Mouse (Mus musculus): Measurements from ENCODE around the gene Rrp1. TPM values are rescaled to one million over a fixed set of nuclear protein-coding genes. Genes with fewer than 3 reads are reported as not detected.
"Not testable (repeated sequence)": the region's sequence is repeated elsewhere in the genome, so short reads cannot be mapped to it uniquely, and the experiment has no call there.

Rrp1 gene
- total RNA-seq, 2 experiments from 2014 or later, result 82.0 to 91.3 TPM

DNA sequence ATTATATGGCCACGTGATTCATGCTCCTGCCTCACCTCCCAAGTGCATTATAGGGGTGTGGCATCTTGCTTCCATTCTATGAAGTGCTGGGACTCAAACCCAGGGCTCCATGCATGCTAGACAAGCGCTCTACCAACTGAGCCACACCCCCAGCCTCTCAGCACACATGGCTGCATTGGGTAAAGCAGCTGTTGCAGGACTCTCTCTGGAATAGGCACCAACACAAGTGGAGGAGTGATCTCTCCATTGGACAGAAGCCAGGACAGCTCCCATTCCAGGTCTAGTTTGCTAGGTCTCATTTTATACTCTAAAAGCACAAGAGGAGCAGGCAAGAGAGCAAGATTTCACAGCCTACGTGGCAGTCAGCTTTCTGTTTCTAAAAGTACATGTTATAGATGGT lies 29.3 kb downstream of the Rrp1 start:
- DNase-seq, result no peak

DNA sequence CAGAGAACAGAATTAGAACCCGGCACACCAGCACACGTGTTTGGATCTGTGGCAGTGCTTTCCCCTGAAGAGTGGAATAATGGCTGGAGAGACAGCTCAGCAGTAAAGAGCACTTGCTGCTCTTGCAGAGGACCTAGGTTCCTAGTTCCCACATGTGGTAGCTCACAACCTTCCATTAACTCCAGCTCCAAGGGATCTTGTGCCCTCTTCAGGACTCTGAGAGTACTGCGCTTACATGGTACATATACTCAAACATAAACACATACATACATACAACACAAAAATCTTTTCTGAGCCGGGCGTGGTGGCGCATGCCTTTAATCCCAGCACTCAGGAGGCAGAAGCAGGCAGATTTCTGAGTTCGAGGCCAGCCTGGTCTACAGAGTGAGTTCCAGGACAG lies 34.3 kb downstream of the Rrp1 start:
- DNase-seq, result no peak

DNA sequence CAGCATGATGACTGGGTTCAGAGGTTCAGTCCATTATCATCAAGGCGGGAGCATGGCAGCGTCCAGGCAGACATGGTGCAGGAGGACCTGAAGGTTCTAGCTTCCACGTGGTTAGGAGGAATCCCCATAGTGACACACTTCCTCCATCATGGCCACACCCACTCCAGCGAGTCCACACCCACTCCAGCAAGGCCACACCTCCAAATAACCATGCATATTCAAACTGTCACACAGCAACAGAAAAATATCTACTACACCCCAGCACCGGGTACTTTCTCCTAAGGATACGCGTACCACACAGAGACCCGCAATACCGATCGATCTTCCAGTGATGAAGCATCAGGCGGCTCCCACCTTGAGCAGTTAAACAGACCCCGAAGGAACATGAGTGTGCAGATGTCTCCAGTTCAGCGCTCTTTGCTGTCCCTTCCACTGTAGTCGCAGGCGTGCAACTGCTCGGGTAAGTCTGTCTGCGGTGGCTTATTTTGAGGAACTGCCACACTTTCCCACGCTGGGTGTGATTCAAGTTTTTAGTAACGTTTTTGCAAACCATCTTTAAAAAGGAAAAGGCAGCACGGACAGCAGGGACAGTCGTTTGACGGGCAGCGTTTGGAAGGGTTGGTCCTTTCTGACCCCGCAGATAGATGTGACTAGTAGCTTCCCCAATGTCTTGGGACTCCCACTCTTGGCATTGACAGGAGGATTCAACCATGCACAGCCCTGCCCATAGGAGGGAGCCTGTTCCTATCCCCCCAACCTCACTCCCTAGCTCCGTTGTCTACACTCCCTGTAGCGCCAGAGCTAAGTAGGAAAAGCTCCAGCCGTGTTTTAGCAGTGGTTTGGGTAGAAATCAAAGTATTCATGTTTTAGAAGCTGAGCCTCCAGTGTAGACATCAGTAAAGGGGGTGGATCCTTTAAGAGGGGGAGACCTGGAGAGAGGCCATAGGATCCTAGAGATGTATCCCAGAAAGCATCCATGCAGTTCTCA lies 39.9 kb downstream of the Rrp1 start:
- no peak for DNase-seq

DNA sequence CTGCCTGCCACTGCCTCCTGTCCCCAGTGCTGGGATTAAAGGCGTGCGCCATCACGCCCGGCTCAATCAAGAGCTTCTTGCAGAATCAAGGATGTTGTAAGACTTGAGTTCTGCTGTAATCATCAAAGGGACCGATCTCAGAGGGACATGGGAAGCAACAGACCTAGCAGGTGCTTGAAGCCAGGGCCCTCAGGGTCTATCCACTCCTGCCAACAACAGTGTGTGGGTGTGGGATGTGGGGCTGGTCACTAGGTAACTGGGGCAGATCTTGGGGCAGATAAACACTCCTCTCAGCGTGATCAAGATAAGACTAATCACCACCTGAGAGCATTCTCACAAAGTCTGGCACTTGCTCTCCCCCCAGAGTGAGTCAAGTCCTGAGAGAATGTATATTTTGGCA lies 41.1 kb downstream of the Rrp1 start:
- no peak for DNase-seq

DNA sequence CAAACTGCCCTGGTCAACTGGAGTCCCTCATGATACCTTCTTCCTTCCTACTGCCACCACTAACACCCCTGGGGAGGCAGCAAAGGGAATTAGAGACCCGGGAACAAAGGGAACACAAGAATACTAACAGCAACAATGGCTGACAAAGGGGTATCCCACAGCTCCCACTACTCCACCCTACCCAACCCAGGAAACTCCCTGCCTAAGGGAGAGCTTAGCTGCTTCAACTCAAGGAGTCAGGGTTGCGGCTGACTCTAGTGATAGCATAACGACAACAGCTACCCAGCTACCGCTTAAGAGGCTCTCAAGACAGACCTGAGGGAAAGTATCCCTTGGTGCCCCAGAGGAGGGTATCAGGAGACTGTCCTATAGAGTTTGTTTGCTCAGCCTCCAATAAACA lies 45.3 kb downstream of the Rrp1 start:
- no peak for DNase-seq

DNA sequence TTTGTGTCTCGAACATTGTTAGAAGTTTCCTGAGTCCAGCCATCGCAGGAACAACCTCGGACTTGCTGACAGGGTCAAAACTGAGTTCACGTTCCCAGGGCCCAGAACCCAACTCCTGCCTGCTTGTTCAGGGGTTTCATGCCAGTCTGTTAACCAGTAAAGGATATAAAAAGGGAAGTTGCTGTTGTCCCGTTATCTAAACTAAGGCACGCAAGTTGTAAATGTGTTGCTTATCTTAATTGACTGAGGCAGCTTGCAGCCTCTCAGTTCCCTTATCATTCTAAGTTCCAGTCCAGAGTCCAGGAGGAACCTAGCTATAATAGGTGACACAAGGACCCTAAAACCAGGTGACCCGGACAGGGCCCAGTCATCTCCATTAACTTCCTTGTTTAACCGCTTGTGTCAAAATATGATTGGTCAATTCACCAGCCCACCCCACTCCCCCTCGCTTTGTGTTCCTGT lies 46.0 kb downstream of the Rrp1 start:
- DNase-seq, result no peak

DNA sequence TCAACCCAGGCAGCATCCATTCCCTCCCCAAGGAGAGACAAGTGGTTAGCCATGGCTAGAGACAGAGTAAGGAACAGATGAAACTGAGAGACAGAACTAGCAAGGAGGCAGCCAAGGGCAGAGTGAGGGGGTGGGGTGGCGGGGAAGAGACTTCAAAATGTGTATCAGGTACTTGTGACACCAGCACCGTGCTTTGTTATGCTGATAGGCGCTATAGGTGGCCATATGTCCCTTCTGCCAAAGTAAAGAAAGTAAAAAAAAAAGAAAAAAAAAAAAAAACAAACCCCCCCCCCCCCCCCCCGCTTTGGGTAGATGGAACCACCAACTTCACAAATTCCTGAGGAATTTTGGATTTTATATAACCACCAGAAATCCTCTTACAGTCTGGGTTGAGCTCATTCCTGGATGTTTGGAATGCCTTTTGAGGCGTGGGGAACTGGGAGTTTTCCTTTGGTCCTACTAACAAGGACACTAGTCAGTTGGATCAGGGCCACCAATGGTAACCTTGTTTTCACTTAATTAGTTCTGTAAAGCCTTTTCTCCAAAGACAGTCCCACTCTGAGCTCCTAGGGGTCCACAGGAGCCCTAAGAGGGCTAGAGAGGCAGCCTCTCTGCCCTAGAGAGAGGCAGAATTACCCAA lies 46.5 kb downstream of the Rrp1 start:
- DNase-seq, result no peak

DNA sequence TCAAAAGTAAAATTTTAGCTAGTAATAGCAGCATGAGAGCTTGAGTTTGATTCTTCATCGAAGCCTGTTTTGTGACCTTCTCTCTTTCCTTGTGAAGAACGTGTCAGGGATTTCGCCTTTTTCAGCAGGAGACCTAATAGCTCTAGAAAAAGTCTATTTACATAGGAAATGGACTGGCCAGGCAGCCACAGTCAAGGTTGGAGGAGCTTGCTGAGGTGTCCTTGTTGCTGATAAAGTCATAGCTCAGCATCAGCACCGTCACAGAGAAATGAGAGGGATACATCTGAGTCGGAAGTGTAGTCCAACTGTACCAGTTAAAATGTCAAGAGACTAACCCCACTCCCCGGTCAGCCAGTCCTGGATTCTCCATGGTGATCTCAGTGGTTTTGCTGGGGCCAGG lies 47.3 kb downstream of the Rrp1 start:
- no peak for DNase-seq

DNA sequence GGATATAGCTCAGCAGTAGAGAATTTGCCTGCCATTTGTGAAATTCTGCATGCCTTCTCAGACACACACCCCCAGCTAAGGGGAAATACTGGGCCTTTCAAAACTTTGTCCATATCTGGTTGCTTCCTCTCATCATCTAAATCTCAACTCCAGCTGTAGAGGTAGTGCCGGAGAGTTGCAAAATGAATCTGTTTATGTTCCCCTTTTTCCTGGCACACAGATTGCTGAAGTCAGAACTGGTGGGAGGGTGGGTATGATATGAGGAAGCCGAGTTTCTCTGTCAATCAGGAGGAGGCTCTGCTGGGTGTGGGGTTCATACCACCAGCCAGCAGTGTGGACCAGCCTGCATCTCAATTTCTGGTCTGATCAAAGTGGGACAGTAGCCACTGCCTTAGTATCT lies 48.7 kb downstream of the Rrp1 start:
- DNase-seq, result no peak

DNA sequence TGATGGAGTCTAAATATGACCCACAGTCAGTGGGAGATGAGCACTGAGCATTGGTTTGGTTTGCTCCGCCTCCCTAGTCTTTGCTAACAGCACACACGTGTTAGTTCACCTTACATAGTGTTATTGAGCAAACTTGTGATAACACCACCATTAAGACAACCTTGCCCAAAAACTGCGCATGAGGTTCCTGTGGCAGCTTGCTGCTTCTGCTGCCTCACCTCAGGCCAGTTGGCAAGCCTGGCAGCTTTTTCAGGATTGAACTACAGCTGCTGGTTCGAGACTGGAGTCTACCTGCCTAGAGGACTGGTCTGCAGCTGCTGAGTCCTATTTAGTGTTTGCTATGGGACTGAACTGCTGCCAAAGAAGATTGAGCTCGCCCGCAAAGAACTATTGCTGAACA lies 49.5 kb downstream of the Rrp1 start:
- no peak for DNase-seq

DNA sequence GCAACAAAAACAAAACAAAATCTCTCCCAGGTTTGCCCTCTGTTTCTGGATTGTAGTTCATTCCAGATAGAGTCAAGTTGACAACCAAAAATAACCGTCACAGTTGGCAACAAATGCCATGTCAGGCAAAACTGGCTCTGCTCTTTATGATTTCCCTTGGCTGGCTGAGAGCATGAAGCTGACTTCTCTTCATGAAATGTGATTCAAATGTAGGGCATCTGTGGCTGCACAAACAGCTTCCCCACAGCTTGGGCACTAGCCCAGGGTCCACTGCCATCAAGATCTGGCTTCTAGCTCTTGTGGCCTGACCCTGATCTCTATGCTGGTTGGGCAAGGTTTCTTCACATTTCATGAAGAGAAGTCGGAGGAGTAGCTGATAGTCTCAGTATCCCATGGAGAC lies 50.9 kb downstream of the Rrp1 start:
- peak; percentile 45 for DNase-seq

DNA sequence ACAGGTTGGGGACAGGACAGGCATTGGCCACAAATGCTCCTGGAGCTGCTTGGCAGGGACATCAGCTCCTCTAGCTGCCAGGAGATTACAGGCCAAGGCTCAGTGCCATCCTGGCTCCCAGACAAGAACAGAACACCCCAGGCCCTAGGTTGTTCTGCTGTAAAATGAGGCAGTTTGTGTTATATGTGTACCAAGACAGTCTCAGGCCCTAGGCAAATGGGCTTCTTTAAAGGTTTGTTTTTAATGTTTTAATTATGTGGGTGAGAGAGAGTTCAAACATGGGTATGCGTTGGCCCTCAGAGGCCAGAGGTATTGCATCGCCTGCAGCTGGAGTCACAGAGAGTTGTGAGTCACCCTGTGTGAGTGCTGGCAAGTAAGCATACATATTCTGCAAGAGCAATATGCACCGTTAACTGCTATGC lies 52.5 kb downstream of the Rrp1 start:
- no peak for DNase-seq

DNA sequence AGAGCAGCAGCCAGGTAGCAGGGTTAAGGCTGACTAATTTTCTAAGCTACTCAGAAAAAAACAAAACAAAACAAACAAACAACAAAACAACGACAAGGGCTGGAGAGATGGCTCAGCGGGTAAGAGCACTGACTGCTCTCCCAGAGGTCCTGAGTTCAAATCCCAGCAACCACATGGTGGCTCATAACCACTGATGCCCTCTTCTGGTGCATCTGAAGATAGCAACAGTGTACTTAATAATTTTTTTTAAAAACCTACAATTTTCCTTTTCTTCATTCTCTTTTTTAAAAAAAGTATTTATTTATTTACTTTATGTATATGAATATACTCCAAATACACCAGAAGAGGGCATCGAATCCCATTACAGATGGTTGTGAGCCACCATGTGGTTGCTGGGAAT lies 53.8 kb downstream of the Rrp1 start:
- not testable (repeated sequence) for DNase-seq

DNA sequence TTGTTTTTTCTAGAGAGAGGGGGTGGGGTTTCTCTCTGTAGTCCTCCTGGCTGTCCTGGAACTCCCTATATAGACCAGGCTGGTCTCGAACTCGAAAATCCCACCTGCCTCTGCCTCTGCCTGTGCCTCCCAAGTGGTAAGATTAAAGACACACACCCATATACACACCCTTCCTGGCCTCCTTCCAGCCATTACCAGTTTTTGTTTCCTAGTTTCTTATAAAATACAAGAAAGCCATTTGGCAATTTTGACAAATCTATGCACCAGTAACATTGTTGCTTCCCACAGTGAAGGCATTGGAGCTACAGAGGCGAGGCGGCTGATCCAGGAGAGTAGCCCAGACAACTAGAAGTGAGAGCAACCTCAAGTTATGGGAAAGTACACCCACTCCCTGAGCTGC lies 54.6 kb downstream of the Rrp1 start:
- DNase-seq, result no peak

DNA sequence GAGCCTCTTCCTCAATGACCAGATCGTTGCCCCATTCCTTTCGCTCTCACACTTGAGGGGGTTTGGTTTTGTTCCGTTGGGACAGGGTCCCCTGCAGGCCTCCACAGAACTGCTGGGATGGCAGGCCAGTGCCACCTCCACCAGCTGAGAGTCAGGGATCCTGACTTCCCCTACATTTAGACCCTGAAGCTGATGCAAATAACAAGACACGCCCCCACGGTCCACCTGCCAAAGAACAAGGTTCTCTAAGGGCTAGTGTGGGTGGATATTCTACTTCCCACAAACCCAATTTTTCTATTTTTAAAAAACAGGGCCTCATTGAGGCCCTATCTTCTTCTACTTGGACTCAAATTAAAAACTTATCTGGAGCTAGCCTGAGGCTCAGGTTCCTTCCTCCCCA lies 55.1 kb downstream of the Rrp1 start:
- no peak for DNase-seq

DNA sequence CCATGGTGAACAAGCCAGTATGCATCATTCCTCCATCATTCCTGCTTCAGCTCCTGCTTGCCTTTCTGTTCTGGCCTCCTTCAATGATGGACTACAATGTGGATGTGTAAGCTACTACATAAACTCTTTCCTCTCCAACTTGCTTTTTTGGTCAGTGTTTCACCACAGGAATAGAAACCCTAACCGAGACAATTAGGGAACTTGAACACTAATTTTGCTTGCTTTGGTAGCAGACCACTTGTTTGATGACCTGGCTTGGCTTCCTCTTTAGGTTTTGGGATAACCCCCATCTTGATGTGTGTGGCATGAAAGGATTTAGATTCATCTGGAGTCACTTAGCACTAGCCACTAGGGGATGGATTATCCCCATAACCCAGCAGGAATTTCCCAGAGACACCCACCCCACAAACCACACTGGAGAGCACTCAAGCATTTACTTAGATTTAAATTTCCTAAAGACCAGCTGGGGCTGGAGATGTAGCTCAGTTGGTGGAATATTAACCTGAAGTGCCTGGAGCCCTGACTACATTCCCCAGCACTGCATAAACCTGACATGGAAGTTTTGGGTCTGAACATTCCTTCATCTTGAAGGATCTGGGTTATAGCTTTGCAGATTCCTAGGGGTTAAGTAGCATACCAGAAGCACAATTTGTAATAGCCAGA lies 56.8 kb downstream of the Rrp1 start:
- DNase-seq, result no peak

DNA sequence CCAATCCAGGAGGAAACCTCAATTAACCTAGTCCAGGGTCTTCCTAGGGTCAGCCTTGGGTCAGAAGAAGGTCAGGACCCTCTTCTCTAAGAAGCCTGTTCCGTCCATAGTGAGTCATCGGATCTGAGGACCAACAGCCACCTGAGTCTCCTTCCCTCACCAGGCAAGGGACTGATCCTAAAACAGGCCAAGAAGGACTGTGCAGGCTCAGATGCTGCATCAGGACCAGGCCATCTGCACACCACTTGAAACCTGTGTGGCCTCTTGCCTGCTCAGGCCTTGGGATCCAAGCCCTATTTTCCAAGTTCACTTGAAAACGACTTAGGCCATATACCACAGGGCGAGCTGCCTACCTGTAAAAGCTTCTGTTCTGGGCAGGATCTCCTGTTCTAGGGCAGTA lies 59.6 kb downstream of the Rrp1 start:
- no peak for DNase-seq

DNA sequence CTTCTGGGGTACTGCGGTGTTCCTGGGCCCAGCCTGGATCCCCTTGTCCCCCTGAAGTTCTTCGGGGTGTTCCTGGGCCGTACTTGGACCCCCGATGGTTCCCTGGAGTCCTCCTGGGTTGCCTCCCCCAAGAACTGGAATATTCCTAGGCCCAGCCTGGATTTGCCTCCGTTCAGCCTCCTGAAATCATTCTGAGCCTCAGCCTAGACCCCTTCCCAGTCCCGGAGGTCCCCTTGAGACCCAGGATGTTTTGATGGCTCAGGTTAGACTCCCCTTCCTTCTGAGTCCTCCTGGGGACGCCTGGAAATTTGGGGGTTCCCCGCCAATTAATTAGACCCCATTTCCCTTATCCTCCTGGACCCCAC lies 60.2 kb downstream of the Rrp1 start:
- no peak for DNase-seq

DNA sequence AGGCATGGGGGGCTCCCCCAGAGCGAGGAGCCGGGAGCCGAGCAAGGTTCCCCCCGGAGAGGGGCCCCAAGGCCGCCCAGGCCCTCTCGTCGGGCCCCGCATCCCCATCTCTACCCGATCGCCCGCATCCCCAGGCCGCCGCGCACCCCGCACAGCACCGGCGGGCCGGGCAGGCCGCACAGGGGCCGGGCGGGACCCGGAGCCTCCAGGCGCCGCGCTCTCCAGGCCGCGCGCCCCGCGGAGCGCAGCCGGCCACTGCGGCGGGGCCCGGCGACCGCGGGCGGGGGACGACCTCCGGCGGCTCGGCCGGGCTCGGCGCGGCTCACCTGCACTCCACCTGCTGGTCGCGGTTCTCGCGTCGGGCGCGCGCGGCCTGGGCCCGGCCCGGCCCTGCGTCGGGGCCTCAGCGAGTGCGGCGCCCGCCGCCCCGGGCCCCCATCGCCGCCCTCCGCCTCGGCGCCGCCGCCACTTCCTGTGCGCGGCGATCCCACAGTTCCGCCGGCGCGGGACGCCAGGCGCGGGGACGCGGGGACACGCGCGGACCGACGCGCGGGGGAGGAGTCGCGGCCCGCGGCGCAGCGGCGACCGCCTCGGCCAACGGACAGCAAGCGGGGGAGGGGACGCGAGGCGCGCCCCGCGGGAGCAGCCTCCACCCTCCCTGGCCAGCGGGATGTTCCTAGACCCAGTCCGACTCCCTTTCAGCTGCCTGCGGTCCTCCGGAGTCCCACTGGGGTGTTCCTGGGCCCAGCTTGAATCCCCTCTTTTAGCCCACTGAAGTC lies 60.8 kb downstream of the Rrp1 start, which contains the start of gene Agpat3:
Gene Agpat3, minus strand, starts transcription at position 603 of the 779 bp plus-strand sequence.
- peak; percentile 64 for DNase-seq

DNA sequence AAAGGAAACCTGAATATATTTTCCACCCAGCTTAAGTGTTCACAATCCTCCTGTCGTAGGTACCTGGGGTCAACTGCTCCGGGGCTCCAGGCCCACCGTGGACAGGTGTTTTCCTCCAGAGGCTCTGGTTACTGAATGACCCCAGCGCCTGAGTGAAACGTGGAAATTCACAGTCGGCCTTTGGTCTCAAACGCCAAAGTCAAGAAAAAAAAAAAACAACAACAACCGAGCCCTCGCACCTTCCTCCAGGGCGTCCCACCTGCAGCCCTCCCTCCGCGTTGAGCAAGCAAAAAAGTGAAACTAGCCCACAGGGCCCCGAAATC lies 61.3 kb downstream of the Rrp1 start:
- no peak for DNase-seq

DNA sequence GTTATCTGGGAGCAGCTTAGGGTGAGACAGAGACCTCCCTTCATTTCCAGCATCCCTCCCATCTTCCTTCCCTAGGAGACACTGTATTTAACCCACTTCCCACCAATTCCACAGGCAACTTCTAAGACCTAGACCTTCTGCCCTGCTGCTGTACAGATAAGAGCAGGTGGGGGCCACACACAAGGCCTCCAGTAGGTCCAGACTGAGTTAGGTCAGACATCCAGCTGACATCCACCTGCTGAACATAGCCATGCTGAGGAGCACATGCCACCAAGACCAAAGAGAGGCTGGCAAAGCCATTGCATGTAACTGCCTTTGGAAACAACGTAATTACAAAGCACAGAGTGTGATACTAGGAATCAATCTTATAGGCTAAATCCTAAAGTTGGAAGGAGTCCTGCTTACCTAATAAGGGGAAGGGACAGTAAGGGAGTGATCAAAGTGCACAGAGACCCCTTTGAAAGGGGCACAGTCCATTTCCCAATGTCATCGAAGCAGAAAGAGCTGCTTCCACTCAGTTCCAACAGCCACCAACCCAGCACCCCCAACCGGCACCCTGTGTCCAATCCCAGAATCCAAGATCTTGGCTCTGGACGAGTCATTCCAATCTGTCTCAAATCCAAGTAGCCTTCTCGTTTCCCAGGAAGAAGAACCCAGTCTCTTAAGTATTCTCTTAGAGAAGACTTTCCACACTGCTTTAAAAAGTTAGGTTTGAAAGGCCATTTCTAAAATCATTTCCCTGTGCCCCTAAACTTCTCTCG lies 61.9 kb downstream of the Rrp1 start:
- no peak for DNase-seq
